Mouse (Mus musculus) fat pad, adult 2 months (tissue): Measurements from ENCODE around the gene Gatd1.
A peak's percentile ranks its signal among the peaks of the same experiment; 100 is the strongest.

Experiments
- DNase-seq: peaks from one replicate; pipeline ENCODE4 v3.0.0-alpha.2; 2011; ENCODE audit warnings: low read depth, low spot score; ENCODE audit errors: extremely low read depth

The Gatd1 gene

GRCm38 (mm10) chr7:141391625-141392551 is 22.0 kb downstream of the Gatd1 start, which contains the start of gene Taldo1:
Gene Taldo1 (plus strand): TSS chr7:141392199.
- no peak for DNase-seq

- DNase-seq = no peak
These were observed 23.3 kb downstream of the Gatd1 start for GRCm38 (mm10) chr7:141390326-141391259.

DNA sequence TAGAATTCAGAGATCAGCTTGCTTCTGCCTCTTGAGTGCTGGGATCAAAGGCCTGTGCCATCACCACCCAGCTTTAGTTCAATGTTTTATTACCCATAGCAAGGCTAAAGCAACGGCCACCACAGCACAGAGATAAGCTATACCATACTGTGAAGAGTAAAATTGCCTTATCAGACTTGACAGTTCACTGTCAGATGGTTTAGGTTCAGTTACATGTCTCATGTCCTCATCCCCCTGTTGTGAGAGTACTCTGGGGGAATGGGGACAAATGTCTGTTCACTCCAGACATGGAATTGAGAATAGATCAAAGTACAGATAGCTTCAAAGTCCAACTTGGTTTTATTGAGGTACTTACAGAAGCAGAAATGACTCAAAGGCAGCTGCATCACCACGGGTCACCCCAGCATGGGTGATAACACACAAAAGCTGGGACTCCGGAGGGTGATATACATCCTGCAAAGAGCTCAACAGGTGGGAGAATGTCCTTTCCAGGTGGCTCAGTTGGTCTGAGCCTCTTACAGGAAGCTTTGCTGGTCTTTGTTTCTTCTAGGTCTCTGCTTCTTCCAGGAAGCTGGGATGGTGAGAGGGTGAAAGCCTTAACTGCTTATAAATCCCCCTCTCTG is 25.3 kb downstream of the Gatd1 start:
- no peak for DNase-seq

- DNase-seq = no peak
These were observed 26.0 kb downstream of the Gatd1 start for GRCm38 (mm10) chr7:141387807-141388486.

- DNase-seq = peak; percentile 81
These were observed 32.7 kb downstream of the Gatd1 start for GRCm38 (mm10) chr7:141381068-141381835.

- no peak for DNase-seq
These were observed 34.4 kb downstream of the Gatd1 start for GRCm38 (mm10) chr7:141379584-141379983.

DNA sequence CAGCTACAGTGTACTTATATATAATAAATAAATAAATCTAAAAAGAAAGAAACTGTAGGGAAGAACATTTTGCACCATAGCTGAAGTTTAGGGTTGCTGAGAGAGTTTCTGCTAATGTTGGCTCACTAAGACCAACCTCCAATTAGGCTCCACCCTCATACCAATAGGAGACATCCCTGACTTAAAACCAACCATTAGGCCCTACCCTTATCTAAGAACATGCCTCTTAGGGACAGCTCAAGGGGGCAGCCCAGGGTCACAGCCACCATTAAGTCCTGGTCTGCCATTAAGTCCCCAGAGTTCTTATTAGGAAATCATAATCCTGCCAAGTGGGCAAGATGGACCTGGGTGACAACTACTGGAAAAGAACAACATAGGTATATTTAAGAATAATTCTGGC is 39.5 kb downstream of the Gatd1 start:
- DNase-seq = no peak

- no peak for DNase-seq
These were observed 40.3 kb downstream of the Gatd1 start for GRCm38 (mm10) chr7:141373611-141374010.

GRCm38 (mm10) chr7:141371942-141372595 is 41.9 kb downstream of the Gatd1 start:
- DNase-seq = no peak

- no peak for DNase-seq
These were observed 44.0 kb downstream of the Gatd1 start for GRCm38 (mm10) chr7:141369918-141370317.

GRCm38 (mm10) chr7:141367358-141367757 is 46.6 kb downstream of the Gatd1 start:
- no peak for DNase-seq

GRCm38 (mm10) chr7:141365049-141365445 is 48.9 kb downstream of the Gatd1 start:
- DNase-seq = no peak

- DNase-seq = no peak
These were observed 49.4 kb downstream of the Gatd1 start for GRCm38 (mm10) chr7:141364349-141365048.

DNA sequence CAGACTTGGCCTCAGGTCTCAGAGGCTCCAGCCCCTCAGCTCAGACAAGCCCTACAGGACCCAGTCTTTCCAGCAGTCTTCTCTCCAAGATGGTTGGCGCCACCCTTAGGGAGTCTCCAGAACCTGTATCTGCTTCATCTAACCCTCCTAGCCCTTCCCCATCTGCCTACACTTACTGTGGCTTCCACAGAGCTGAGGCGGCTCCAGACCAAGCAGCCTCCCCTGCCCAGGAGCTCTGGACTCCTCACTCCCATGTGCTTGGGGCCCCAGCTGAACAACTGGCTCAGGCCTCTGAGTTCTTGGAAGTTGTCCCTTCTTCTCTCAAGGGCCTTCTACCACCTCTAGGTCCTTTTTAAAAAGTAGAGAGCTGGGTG is 50.2 kb downstream of the Gatd1 start:
- no peak for DNase-seq

DNA sequence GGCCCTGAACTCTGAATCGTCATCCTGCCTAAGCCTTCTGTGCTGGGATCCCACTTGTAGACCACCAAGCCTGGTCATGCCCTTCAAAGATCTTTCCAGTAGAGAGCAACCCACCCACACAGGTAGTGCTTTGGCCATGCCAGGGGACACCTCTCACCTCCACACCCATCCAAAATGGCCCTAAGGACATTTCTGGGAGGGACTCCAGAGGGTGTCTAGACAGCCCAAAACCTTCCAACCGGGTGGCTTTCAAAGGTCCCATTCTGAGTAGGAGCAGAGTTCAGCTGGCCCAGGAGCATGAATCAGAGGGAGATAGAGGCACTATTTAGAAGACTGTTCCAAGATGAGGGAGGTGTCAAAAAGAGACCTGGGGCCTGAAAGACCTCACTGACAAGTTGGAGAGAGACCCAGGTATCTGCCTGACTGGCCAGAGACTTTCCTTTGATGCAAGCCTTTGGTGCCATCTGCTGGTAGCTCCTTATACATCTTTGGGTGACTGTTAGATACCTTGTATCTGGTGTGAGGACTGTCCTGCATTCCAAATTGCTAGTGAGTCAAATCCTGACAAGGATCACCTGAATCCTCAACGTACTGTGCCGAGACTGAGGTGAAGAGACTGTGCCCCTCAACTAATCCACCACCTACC is 50.7 kb downstream of the Gatd1 start:
- DNase-seq = no peak

GRCm38 (mm10) chr7:141361510-141361909 is 52.4 kb downstream of the Gatd1 start:
- DNase-seq = no peak
